Mouse (Mus musculus) hindbrain, embryonic 13.5 days (tissue): Measurements from ENCODE around the gene Gm33543. TPM values are rescaled to one million over a fixed set of nuclear protein-coding genes. Genes with fewer than 3 reads are reported as not detected.

Experiments used
- ATAC-seq: fragments of 200-750 bp; cut with Nextera tagmentation; 2 replicates; pipeline ENCODE4 v1.8.0; 2017; ENCODE audit warnings: moderate TSS enrichment; ENCODE audit not compliant: low FRiP score
- H3K27ac ChIP-seq: fragments of 300-500 bp; sonication (generic); 2 replicates; pipeline ENCODE4 v1.5.1; 2015; ENCODE audit warnings: inconsistent platforms, mild to moderate bottlenecking, moderate library complexity
- H3K27me3 ChIP-seq: fragments of 300-500 bp; sonication (generic); 2 replicates; pipeline ENCODE4 v1.6.1; 2015; ENCODE audit warnings: mild to moderate bottlenecking, inconsistent platforms
- H3K36me3 ChIP-seq: fragments of 300-500 bp; sonication (generic); 2 replicates; pipeline ENCODE4 v1.6.1; 2015; ENCODE audit warnings: mild to moderate bottlenecking, inconsistent platforms
- H3K4me1 ChIP-seq: fragments of 300-500 bp; sonication (generic); replicated peaks from 2 replicates; pipeline ENCODE4 v1.6.1; 2015; ENCODE audit warnings: inconsistent platforms
- H3K4me2 ChIP-seq: fragments of 300-500 bp; sonication (generic); 2 replicates; pipeline ENCODE4 v1.6.1; 2015; ENCODE audit warnings: inconsistent platforms, mild to moderate bottlenecking, moderate library complexity
- H3K4me3 ChIP-seq: fragments of 300-500 bp; sonication (generic); 2 replicates; pipeline ENCODE4 v1.5.1; 2015; ENCODE audit warnings: mild to moderate bottlenecking, inconsistent platforms
- H3K9ac ChIP-seq: fragments of 300-500 bp; sonication (generic); 2 replicates; pipeline ENCODE4 v1.6.1; 2015; ENCODE audit warnings: mild to moderate bottlenecking, inconsistent platforms
- H3K9me3 ChIP-seq: fragments of 300-500 bp; sonication (generic); 2 replicates; pipeline ENCODE4 v1.6.1; 2016; ENCODE audit warnings: inconsistent platforms
- WGBS: fragments of 180-500 bp; shearing (Covaris S2); methylation state at CpG from one replicate; pipeline ENCODE4 v1.1.7; 2015; 5-methylcytosine and 5-hydroxymethylcytosine counted together
- polyA plus RNA-seq: library from polyadenylated mRNA; unstranded; fragments of >200 nt; fragmentation: Nextera tagmentation; extraction: Ambion mirVana; gene quantifications from 2 replicates; pipeline ENCODE4 v1.2.1, GENCODE M21; 2015

The Gm33543 gene
- polyA plus RNA-seq, 1 experiment from 2014 or later = not detected

GRCm38 (mm10) chr10:95825651-95826050, 17.1 kb downstream of the Gm33543 start:
- no peak for ATAC-seq
- H3K27ac ChIP-seq = no peak overlapping the region
- no peak overlapping the region for H3K4me2 ChIP-seq
- H3K36me3 ChIP-seq = no peaks in the 10 kb centered on the region
- H3K9me3 ChIP-seq = no peaks in the 10 kb centered on the region
- H3K4me3 ChIP-seq = no peak overlapping the region
- no peaks in the 10 kb centered on the region for H3K4me1 ChIP-seq
- no peaks in the 10 kb centered on the region for H3K27me3 ChIP-seq
- H3K9ac ChIP-seq = no peak overlapping the region
- 41% methylated on average over 3 of the region's 3 CpGs for WGBS

- WGBS = 94% methylated on average over 2 of the region's 2 CpGs
- no peaks in the 10 kb centered on the region for H3K27me3 ChIP-seq
- peaks cover 9% of the 10 kb centered on the region for H3K4me1 ChIP-seq
- no peak for ATAC-seq
- H3K9ac ChIP-seq = no peak overlapping the region
- H3K9me3 ChIP-seq = no peaks in the 10 kb centered on the region
- H3K27ac ChIP-seq = no peak overlapping the region
- H3K4me3 ChIP-seq = no peak overlapping the region
- no peak overlapping the region for H3K4me2 ChIP-seq
- no peaks in the 10 kb centered on the region for H3K36me3 ChIP-seq
These were observed 24.2 kb downstream of the Gm33543 start for GRCm38 (mm10) chr10:95818506-95818905.

GRCm38 (mm10) chr10:95817419-95818161, 25.1 kb downstream of the Gm33543 start:
- Histone ChIP-seq H3K9ac (no peak overlapping the region), H3K27me3 (no peaks in the 10 kb centered on the region), H3K4me1 (peaks cover 9% of the 10 kb centered on the region), H3K4me3 (no peak overlapping the region), H3K36me3 (no peaks in the 10 kb centered on the region), H3K27ac (peak overlapping the region; percentile 60), H3K9me3 (no peaks in the 10 kb centered on the region), H3K4me2 (no peak overlapping the region)
- peak; percentile 57 for ATAC-seq
- 33% methylated on average over 9 of the region's 9 CpGs for WGBS

GRCm38 (mm10) chr10:95814351-95814750, 28.4 kb downstream of the Gm33543 start:
- Histone ChIP-seq H3K9me3 (no peaks in the 10 kb centered on the region), H3K4me2 (no peak overlapping the region), H3K27ac (no peak overlapping the region), H3K4me1 (peaks cover 9% of the 10 kb centered on the region), H3K36me3 (no peaks in the 10 kb centered on the region), H3K9ac (no peak overlapping the region), H3K27me3 (no peaks in the 10 kb centered on the region), H3K4me3 (no peak overlapping the region)
- ATAC-seq = no peak
- 94% methylated on average over 6 of the region's 6 CpGs for WGBS

GRCm38 (mm10) chr10:95811869-95812268, 30.9 kb downstream of the Gm33543 start:
- ATAC-seq = no peak
- Histone ChIP-seq H3K27me3 (no peaks in the 10 kb centered on the region), H3K9ac (no peak overlapping the region), H3K36me3 (no peaks in the 10 kb centered on the region), H3K4me2 (no peak overlapping the region), H3K4me3 (no peak overlapping the region), H3K4me1 (no peaks in the 10 kb centered on the region), H3K27ac (no peak overlapping the region), H3K9me3 (no peaks in the 10 kb centered on the region)
- 58% methylated on average over 4 of the region's 4 CpGs for WGBS

- ATAC-seq = 0 out of 2 replicates have a peak, but pooled peaks have one; percentile 24
- Histone ChIP-seq H3K4me3 (no peak overlapping the region), H3K27me3 (no peaks in the 10 kb centered on the region), H3K9me3 (no peaks in the 10 kb centered on the region), H3K4me2 (no peak overlapping the region), H3K4me1 (peaks cover 12% of the 10 kb centered on the region), H3K27ac (peak overlapping the region; percentile 74), H3K36me3 (no peaks in the 10 kb centered on the region), H3K9ac (no peak overlapping the region)
- WGBS = 57% methylated on average over 2 of the region's 2 CpGs
These were observed 41.3 kb downstream of the Gm33543 start for GRCm38 (mm10) chr10:95801443-95801811.

- Histone ChIP-seq H3K27me3 (no peaks in the 10 kb centered on the region), H3K4me2 (no peak overlapping the region), H3K4me1 (peaks cover 12% of the 10 kb centered on the region), H3K9me3 (no peaks in the 10 kb centered on the region), H3K27ac (peak overlapping the region; percentile 74), H3K36me3 (no peaks in the 10 kb centered on the region), H3K4me3 (no peak overlapping the region), H3K9ac (no peak overlapping the region)
- ATAC-seq = peak; percentile 66; the same call in 1 of the 2 replicates
- WGBS = 50% methylated on average over 7 of the region's 7 CpGs
These were observed 41.9 kb downstream of the Gm33543 start for GRCm38 (mm10) chr10:95800693-95801442.

GRCm38 (mm10) chr10:95797645-95798395, 44.9 kb downstream of the Gm33543 start:
- no peak for ATAC-seq
- WGBS = 95% methylated on average over 12 of the region's 12 CpGs

GRCm38 (mm10) chr10:95795500-95795899, 47.2 kb downstream of the Gm33543 start:
- H3K27ac ChIP-seq = no peak overlapping the region
- no peak for ATAC-seq
- H3K9ac ChIP-seq = no peak overlapping the region
- no peaks in the 10 kb centered on the region for H3K9me3 ChIP-seq
- H3K4me1 ChIP-seq = peaks cover 3% of the 10 kb centered on the region; the same call in 1 of the 2 replicates
- H3K4me2 ChIP-seq = no peak overlapping the region
- whole genome bisulfite sequencing = 93% methylated on average over 4 of the region's 4 CpGs
- no peak overlapping the region for H3K4me3 ChIP-seq
- H3K36me3 ChIP-seq = no peaks in the 10 kb centered on the region
- no peaks in the 10 kb centered on the region for H3K27me3 ChIP-seq

More at GRCm38 (mm10) chr10:95797645-95798395, 44.9 kb downstream of the Gm33543 start:
- no peak overlapping the region for H3K4me3 ChIP-seq
- H3K27ac ChIP-seq = no peak overlapping the region
- no peaks in the 10 kb centered on the region for H3K27me3 ChIP-seq
- H3K36me3 ChIP-seq = no peaks in the 10 kb centered on the region
- H3K4me1 ChIP-seq = peaks cover 12% of the 10 kb centered on the region
- no peaks in the 10 kb centered on the region for H3K9me3 ChIP-seq
- H3K4me2 ChIP-seq = no peak overlapping the region
- H3K9ac ChIP-seq = no peak overlapping the region

- Histone ChIP-seq H3K9me3 (no peaks in the 10 kb centered on the region), H3K27ac (no peak overlapping the region), H3K4me2 (no peak overlapping the region), H3K36me3 (no peaks in the 10 kb centered on the region), H3K4me1 (0 out of 2 replicates have a peak, but pooled peaks cover 2% of the 10 kb centered on the region), H3K27me3 (no peaks in the 10 kb centered on the region), H3K9ac (no peak overlapping the region), H3K4me3 (no peak overlapping the region)
- no peak for ATAC-seq
- WGBS = 88% methylated on average over 6 of the region's 6 CpGs
These were observed 48.0 kb downstream of the Gm33543 start for GRCm38 (mm10) chr10:95794706-95795105.

- Histone ChIP-seq H3K4me2 (no peak overlapping the region), H3K9ac (no peak overlapping the region), H3K27ac (no peak overlapping the region), H3K27me3 (no peaks in the 10 kb centered on the region), H3K4me1 (0 out of 2 replicates have a peak, but pooled peaks cover 2% of the 10 kb centered on the region), H3K4me3 (no peak overlapping the region), H3K36me3 (no peaks in the 10 kb centered on the region), H3K9me3 (no peaks in the 10 kb centered on the region)
- no peak for ATAC-seq
- WGBS = 84% methylated on average over 8 of the region's 8 CpGs
These were observed 51.3 kb downstream of the Gm33543 start for GRCm38 (mm10) chr10:95791427-95791804.

GRCm38 (mm10) chr10:95790771-95791426, 51.8 kb downstream of the Gm33543 start:
- no peak overlapping the region for H3K9ac ChIP-seq
- no peak overlapping the region for H3K4me2 ChIP-seq
- H3K27me3 ChIP-seq = no peaks in the 10 kb centered on the region
- WGBS = 75% methylated on average over 15 of the region's 15 CpGs
- no peak overlapping the region for H3K27ac ChIP-seq
- H3K4me3 ChIP-seq = no peak overlapping the region
- H3K4me1 ChIP-seq = 0 out of 2 replicates have a peak, but pooled peaks cover 2% of the 10 kb centered on the region
- ATAC-seq = no peak
- no peaks in the 10 kb centered on the region for H3K9me3 ChIP-seq
- no peaks in the 10 kb centered on the region for H3K36me3 ChIP-seq
